Mouse (Mus musculus) kidney, postnatal 0 days (tissue): Measurements from ENCODE around the gene Hormad2. TPM values are rescaled to one million over a fixed set of nuclear protein-coding genes. Genes with fewer than 3 reads are reported as not detected.

Source experiments
- ATAC-seq: fragments of 200-750 bp; cut with Nextera tagmentation; replicated peaks from 2 replicates; pipeline ENCODE4 v1.8.0; 2017; ENCODE audit warnings: low read depth, moderate number of reproducible peaks, moderate TSS enrichment, moderate library complexity; ENCODE audit not compliant: low FRiP score
- DNase-seq: peaks from one replicate; pipeline ENCODE4 v3.0.0-alpha.2; 2016; ENCODE audit warnings: low spot score
- H3K27ac ChIP-seq: fragments of 300-500 bp; sonication (generic); 2 replicates; pipeline ENCODE4 v1.5.1; 2014; ENCODE audit warnings: mild to moderate bottlenecking
- H3K27me3 ChIP-seq: fragments of 300-500 bp; sonication (generic); 2 replicates; pipeline ENCODE4 v1.6.1; 2014; ENCODE audit warnings: low read length, mixed read lengths; ENCODE audit not compliant: insufficient read depth
- H3K36me3 ChIP-seq: fragments of 300-500 bp; sonication (generic); 2 replicates; pipeline ENCODE4 v1.6.1; 2014; ENCODE audit warnings: low read length, mixed read lengths; ENCODE audit not compliant: insufficient read depth
- H3K4me1 ChIP-seq: fragments of 300-500 bp; sonication (generic); replicated peaks from 2 replicates; pipeline ENCODE4 v1.6.1; 2014; ENCODE audit warnings: antibody characterized with exemption, low read length, mixed read lengths; ENCODE audit not compliant: insufficient read depth
- H3K4me2 ChIP-seq: fragments of 300-500 bp; sonication (generic); 2 replicates; pipeline ENCODE4 v1.6.1; 2014; ENCODE audit warnings: mild to moderate bottlenecking, low read length, moderate library complexity, mixed read lengths
- H3K4me3 ChIP-seq: fragments of 300-500 bp; sonication (generic); replicated peaks from 2 replicates; pipeline ENCODE4 v1.5.1; 2014; ENCODE audit warnings: low read depth, low read length
- H3K9ac ChIP-seq: fragments of 300-500 bp; sonication (generic); 2 replicates; pipeline ENCODE4 v1.6.1; 2014; ENCODE audit warnings: low read depth, low read length
- H3K9me3 ChIP-seq: fragments of 300-500 bp; sonication (generic); replicated peaks from 2 replicates; pipeline ENCODE4 v1.6.1; 2016; ENCODE audit warnings: low read length, inconsistent platforms, mixed read lengths
- CTCF ChIP-seq: IDR thresholded peaks from 2 replicates; pipeline ENCODE4 v1.5.1; 2016; ENCODE audit warnings: antibody characterized with exemption, low read depth, mild to moderate bottlenecking, moderate library complexity
- WGBS: fragments of 180-500 bp; shearing (Covaris S2); extraction: QIAGEN DNeasy Blood & Tissue Kit; methylation state at CpG from one replicate; pipeline ENCODE4 v1.1.7; 2014; 5-methylcytosine and 5-hydroxymethylcytosine counted together
- polyA plus RNA-seq: library from polyadenylated mRNA; unstranded; fragments of >200 nt; fragmentation: Nextera tagmentation; extraction: Ambion mirVana; gene quantifications from 2 replicates; pipeline ENCODE4 v1.2.1, GENCODE M21; 2015

Gene Hormad2
- polyA plus RNA-seq, 1 experiment from 2014 or later: 0.26 TPM

DNA sequence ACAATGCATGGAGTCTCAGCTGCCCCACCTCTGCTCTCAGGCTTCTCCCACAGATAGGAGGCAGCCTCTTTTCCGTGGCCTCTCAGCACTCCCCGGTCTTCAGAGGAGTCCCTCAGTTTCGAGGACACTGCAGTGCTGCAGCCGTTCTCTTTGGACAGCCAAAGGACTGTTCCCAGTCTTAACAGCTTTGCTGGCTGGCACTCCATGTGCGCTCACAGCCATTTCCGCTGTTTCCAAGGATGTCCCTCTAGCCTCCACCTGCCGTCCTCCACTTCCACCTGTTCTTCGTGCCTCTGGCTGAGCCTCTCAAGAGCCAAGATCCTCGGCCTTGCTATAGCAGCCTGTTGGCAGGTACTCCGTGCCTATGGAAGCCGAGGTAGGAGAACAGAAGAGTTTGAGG, 117.4 kb downstream of the Hormad2 start:
- Histone ChIP-seq H3K9me3 (no peaks in the 10 kb centered on the region), H3K4me1 (no peaks in the 10 kb centered on the region), H3K27ac (no peak overlapping the region), H3K36me3 (no peaks in the 10 kb centered on the region), H3K27me3 (no peaks in the 10 kb centered on the region), H3K4me3 (no peak overlapping the region), H3K4me2 (no peak overlapping the region), H3K9ac (no peak overlapping the region)
- ATAC-seq (no peak), DNase-seq (no peak)
- WGBS: 68% methylated on average over 11 of the region's 11 CpGs
- no peak for TF ChIP-seq CTCF

DNA sequence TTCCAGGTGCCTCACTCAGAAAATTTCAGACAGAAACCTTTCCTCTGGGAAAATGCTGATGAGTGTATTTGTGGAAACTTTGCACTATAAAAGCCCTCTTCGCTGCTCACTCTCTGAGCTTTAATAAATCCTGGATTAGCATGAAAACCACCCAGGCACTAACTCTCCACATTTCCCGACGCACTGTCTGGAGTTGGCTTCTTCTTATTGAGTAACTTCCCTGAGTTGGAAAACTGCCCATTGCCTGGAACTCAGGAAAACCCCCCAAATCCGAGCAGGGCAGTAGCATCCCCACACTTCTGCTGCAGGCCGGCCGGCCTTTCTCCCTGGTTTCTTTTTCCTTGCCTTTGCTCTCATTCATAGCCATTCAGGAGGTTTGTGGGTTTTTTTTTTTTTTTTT, 118.0 kb downstream of the Hormad2 start:
- Histone ChIP-seq H3K4me3 (no peak overlapping the region), H3K9me3 (no peaks in the 10 kb centered on the region), H3K4me2 (no peak overlapping the region), H3K27me3 (no peaks in the 10 kb centered on the region), H3K4me1 (no peaks in the 10 kb centered on the region), H3K27ac (no peak overlapping the region), H3K36me3 (no peaks in the 10 kb centered on the region), H3K9ac (no peak overlapping the region)
- TF ChIP-seq CTCF: no peak
- no peak for ATAC-seq
- DNase-seq: no peak
- WGBS: 56% methylated on average over 6 of the region's 6 CpGs

DNA sequence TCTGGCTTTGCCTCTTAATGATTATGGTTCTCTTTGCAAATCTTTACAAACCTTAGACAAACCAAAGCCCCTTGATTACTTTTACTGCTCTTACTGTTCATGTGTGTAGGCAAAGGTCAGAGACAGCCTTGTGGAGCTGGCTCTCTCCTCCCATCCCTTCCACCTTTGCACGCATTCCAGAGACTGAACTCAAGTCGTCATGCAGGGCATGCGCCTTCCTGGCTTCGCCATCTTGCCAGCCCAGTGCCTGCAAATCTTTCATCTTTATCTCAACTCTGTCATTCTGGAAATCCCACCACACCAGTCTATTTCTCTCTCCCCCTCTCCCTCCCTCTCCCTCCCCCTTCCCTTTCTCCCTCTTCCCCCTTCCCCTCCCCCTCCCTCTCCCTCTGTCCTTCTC, 120.0 kb downstream of the Hormad2 start:
- TF ChIP-seq CTCF: no peak

DNA sequence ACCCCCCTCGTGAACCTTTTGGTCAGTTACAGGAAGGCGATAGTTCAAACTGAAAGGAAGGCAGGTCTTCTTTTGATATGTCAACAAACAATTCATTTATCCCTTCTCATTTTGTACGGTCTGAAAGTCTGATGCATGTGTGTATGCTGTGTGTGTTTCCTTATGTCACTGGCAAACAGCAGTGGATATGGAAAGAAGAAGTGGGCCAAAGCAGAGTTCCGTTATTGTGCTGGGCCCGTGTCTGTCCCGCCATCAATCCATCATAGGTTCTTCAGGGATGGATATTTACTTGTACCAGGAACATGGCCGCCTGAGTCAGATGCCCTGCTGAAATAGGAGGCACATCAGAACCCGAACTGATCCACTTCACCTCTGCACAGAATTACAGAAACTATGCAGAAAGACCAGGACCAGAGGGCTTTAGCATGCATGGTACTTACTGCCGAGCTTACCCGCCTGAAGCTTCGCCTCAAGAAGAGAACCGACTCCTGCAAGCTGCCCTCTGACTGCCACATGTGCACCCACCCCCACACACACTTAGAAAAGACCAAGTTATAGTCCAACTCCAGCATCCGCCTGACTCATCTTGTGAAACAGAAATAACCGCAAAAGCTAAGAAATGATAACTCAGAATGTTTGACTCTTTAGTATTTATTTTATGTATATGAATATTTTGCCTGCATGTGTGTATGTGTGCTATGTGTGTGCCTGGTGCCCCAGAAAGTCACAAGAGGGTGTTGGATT, 121.5 kb downstream of the Hormad2 start:
- no peak overlapping the region for H3K9ac ChIP-seq
- no peak for ATAC-seq
- H3K27ac ChIP-seq: no peak overlapping the region
- no peak for TF ChIP-seq CTCF
- no peak overlapping the region for H3K4me2 ChIP-seq
- no peaks in the 10 kb centered on the region for H3K36me3 ChIP-seq
- 77% methylated on average over 14 of the region's 14 CpGs for WGBS
- DNase-seq: no peak
- H3K27me3 ChIP-seq: no peaks in the 10 kb centered on the region
- no peaks in the 10 kb centered on the region for H3K9me3 ChIP-seq
- H3K4me3 ChIP-seq: no peak overlapping the region
- H3K4me1 ChIP-seq: no peaks in the 10 kb centered on the region

More for the DNA sequence above, 120.0 kb downstream of the Hormad2 start:
- no peak for ATAC-seq
- no peaks in the 10 kb centered on the region for H3K9me3 ChIP-seq
- H3K4me2 ChIP-seq: no peak overlapping the region
- H3K27ac ChIP-seq: no peak overlapping the region
- DNase-seq: no peak
- H3K27me3 ChIP-seq: no peaks in the 10 kb centered on the region
- no peaks in the 10 kb centered on the region for H3K4me1 ChIP-seq
- no peak overlapping the region for H3K9ac ChIP-seq
- no peak overlapping the region for H3K4me3 ChIP-seq
- 72% methylated on average over 4 of the region's 4 CpGs for WGBS
- no peaks in the 10 kb centered on the region for H3K36me3 ChIP-seq

DNA sequence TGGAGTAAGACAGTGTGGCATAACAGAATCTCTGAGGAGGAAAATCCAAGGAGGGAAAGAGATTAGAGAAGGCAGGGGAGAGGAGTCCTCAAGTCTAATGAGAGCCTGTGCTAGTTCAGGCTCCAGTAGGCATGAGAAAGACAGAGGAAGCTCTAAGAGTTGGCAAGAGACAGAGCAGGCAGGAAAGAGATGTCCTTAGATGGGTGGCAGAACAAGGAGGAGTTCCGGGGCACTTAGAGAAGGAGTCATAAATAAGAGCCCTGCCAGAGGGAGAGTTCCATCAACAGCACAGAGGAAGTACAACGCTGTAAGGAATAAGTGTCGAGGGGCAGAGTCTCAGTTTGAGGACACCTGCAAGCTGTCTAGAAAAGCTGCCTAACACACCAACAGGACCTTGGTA, 122.9 kb downstream of the Hormad2 start:
- DNase-seq: no peak
- Histone ChIP-seq H3K4me2 (no peak overlapping the region), H3K9me3 (no peaks in the 10 kb centered on the region), H3K9ac (no peak overlapping the region), H3K27me3 (no peaks in the 10 kb centered on the region), H3K4me3 (no peak overlapping the region), H3K36me3 (no peaks in the 10 kb centered on the region), H3K27ac (no peak overlapping the region), H3K4me1 (no peaks in the 10 kb centered on the region)
- 53% methylated on average over 3 of the region's 3 CpGs for WGBS
- TF ChIP-seq CTCF: no peak
- no peak for ATAC-seq

DNA sequence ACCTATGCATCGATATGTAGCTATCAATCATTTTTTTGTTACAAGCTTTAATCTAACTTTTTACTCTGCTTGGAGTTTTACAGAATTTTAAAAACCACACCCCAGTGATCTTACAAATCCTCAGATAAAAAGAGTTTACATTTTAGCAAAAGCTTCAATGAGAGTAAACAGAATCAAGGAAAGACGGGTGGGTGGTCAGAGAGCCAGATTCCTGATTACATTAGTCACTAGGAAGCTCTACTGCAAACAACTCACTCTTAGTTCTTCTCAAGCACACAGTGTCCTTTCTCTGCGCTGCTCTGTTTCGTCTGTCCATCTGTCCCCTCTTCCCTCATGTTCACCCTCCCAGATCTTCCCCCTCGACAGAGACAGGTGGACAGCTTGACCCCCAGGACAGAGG, 123.6 kb downstream of the Hormad2 start:
- no peak for ATAC-seq
- Histone ChIP-seq H3K36me3 (no peaks in the 10 kb centered on the region), H3K4me1 (no peaks in the 10 kb centered on the region), H3K4me2 (no peak overlapping the region), H3K4me3 (no peak overlapping the region), H3K9me3 (no peaks in the 10 kb centered on the region), H3K27ac (no peak overlapping the region), H3K9ac (no peak overlapping the region), H3K27me3 (no peaks in the 10 kb centered on the region)
- no peak for TF ChIP-seq CTCF
- DNase-seq: no peak
- 64% methylated on average over 5 of the region's 5 CpGs for WGBS

DNA sequence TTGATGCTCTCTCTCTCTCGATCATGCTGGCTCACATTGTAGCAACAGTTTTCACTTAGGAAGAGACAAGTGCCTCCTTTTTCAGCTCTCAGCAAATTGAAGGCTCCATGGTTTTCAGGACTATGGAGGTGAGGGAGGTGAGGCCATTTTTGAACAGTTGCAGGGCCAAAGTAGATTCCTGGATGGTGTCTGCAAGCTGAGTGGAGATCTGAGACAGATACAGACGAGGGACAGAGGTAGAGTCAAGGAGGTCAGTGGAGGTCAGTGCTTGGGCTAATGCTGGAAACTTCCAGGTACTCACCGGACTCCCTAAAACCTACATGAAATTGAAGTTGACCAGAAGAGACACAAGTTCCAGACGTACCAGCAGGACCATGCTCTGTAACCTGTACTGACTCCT, 128.7 kb downstream of the Hormad2 start:
- Histone ChIP-seq H3K36me3 (no peaks in the 10 kb centered on the region), H3K4me1 (0 out of 2 replicates have a peak, but pooled peaks cover 5% of the 10 kb centered on the region), H3K9me3 (no peaks in the 10 kb centered on the region), H3K27me3 (no peaks in the 10 kb centered on the region), H3K4me2 (no peak overlapping the region), H3K4me3 (no peak overlapping the region), H3K9ac (no peak overlapping the region), H3K27ac (no peak overlapping the region)
- TF ChIP-seq CTCF: no peak
- no peak for ATAC-seq
- 63% methylated on average over 4 of the region's 4 CpGs for WGBS
- DNase-seq: no peak
